Comparison of ENCODE assay signal across 21 mouse cellular contexts in genomic region chr15:88832536-88832935, GRCm38 (mm10). TPM values are rescaled to one million over a fixed set of nuclear protein-coding genes. Genes with fewer than 3 reads are reported as not detected.
DNase-seq lines count a peak whose midpoint lies in the region; ATAC-seq lines count a peak whose summit lies in the region.
"Had no signal": no experiment of that assay in that cellular context is flagged by ENCODE, and none has a peak within 500 bp of the region (broad histone marks: within the 10 kb centered on the region; RNA-seq: fewer than 3 reads in every experiment).

No protein-coding gene starts in this region.

- no peak for ATAC-seq in heart, embryonic 11.5 days (replicated peaks; ENCODE audit: insufficient number of reproducible peaks, low FRiP score, low TSS enrichment)
- no peak for ATAC-seq in liver, embryonic 11.5 days (replicated peaks; ENCODE audit: low FRiP score)
- ATAC-seq: CD4-positive, CD25-positive, alpha-beta regulatory T cell, adult 4 months; forebrain, embryonic 15.5 days; lung, postnatal 0 days had no signal

- peak overlapping the region; percentile 66 for H3K27ac ChIP-seq in heart, embryonic 10.5 days
- no peak overlapping the region for H3K27ac ChIP-seq in heart, embryonic 11.5 days (ENCODE audit: low read depth, low read length)
- H3K27ac ChIP-seq in liver, embryonic 11.5 days (ENCODE audit: low read depth, low read length) = no peak overlapping the region
- H3K27ac ChIP-seq: embryonic facial prominence, embryonic 10.5 days; forebrain, embryonic 15.5 days; hindbrain, embryonic 13.5 days; limb, embryonic 13.5 days; midbrain, embryonic 10.5 days; neural tube, embryonic 15.5 days; stomach, embryonic 15.5 days had no signal

- WGBS in heart, embryonic 10.5 days = 82% methylated on average over 9 of the region's 9 CpGs
- 73% methylated on average over 9 of the region's 9 CpGs for WGBS in heart, embryonic 11.5 days (ENCODE audit: insufficient replicate concordance)
- WGBS in liver, embryonic 11.5 days = 73% methylated on average over 9 of the region's 9 CpGs

- no peaks in the 10 kb centered on the region for H3K36me3 ChIP-seq in heart, embryonic 10.5 days
- no peaks in the 10 kb centered on the region for H3K36me3 ChIP-seq in heart, embryonic 11.5 days (ENCODE audit: control insufficient read depth, insufficient read depth, low read length)
- H3K36me3 ChIP-seq in liver, embryonic 11.5 days (ENCODE audit: control insufficient read depth, insufficient read depth, low read length) = no peaks in the 10 kb centered on the region
- H3K36me3 ChIP-seq: forebrain, embryonic 15.5 days; hindbrain, embryonic 13.5 days; limb, embryonic 13.5 days; midbrain, embryonic 10.5 days; neural tube, embryonic 15.5 days; stomach, embryonic 15.5 days had no signal

- H3K9ac ChIP-seq in heart, embryonic 11.5 days (ENCODE audit: low read depth, low read length) = no peak overlapping the region
- H3K9ac ChIP-seq in liver, embryonic 11.5 days (ENCODE audit: low read depth, low read length) = 0 out of 2 replicates have a peak overlapping the region, but pooled peaks have one; percentile 8
- H3K9ac ChIP-seq: forebrain, embryonic 15.5 days; hindbrain, embryonic 13.5 days; limb, embryonic 13.5 days; neural tube, embryonic 15.5 days; stomach, embryonic 15.5 days had no signal

- peaks cover 67% of the 10 kb centered on the region for H3K4me1 ChIP-seq in heart, embryonic 10.5 days
- peaks cover 32% of the 10 kb centered on the region for H3K4me1 ChIP-seq in heart, embryonic 11.5 days (ENCODE audit: control insufficient read depth, insufficient read depth, low read length)
- peaks cover under 1% of the 10 kb centered on the region for H3K4me1 ChIP-seq in liver, embryonic 11.5 days (replicated peaks; ENCODE audit: control insufficient read depth, insufficient read depth, low read length)

- no peaks in the 10 kb centered on the region for H3K9me3 ChIP-seq in heart, embryonic 10.5 days
- no peaks in the 10 kb centered on the region for H3K9me3 ChIP-seq in heart, embryonic 11.5 days (replicated peaks; ENCODE audit: control insufficient read depth, low read length)
- H3K9me3 ChIP-seq in liver, embryonic 11.5 days (ENCODE audit: control insufficient read depth, low read length) = no peaks in the 10 kb centered on the region
- H3K9me3 ChIP-seq: embryonic facial prominence, embryonic 10.5 days; forebrain, embryonic 15.5 days; hindbrain, embryonic 13.5 days; limb, embryonic 13.5 days; midbrain, embryonic 10.5 days; neural tube, embryonic 15.5 days; stomach, embryonic 15.5 days had no signal

- H3K27me3 ChIP-seq in heart, embryonic 10.5 days (ENCODE audit: insufficient read depth, poor library complexity, severe bottlenecking) = no peaks in the 10 kb centered on the region
- H3K27me3 ChIP-seq in heart, embryonic 11.5 days (ENCODE audit: control insufficient read depth, insufficient read depth, low read length) = no peaks in the 10 kb centered on the region
- H3K27me3 ChIP-seq in liver, embryonic 11.5 days (replicated peaks; ENCODE audit: control insufficient read depth, insufficient read depth, low read length) = no peaks in the 10 kb centered on the region
- H3K27me3 ChIP-seq: forebrain, embryonic 15.5 days; hindbrain, embryonic 13.5 days; limb, embryonic 13.5 days; neural tube, embryonic 15.5 days; stomach, embryonic 15.5 days had no signal

- DNase-seq in heart, embryonic 10.5 days (ENCODE audit: low spot score) = no peak
- DNase-seq in kidney, adult 11 months = peak; percentile 70
- no peak for DNase-seq in kidney, postnatal 10 days
- DNase-seq in liver, embryonic 11.5 days (ENCODE audit: low spot score) = no peak
- no peak for DNase-seq in liver
- DNase-seq in lung, postnatal 14 days = no peak
- DNase-seq: adrenal gland, postnatal 14 days; cerebellum, adult 9-10 months; heart, postnatal 36 days; layer of hippocampus, adult 9-11 months; thymus, postnatal 4 days had no signal

- H3K4me3 ChIP-seq in heart, embryonic 10.5 days = no peak overlapping the region
- H3K4me3 ChIP-seq in heart, embryonic 11.5 days (ENCODE audit: low read depth, low read length) = no peak overlapping the region
- no peak overlapping the region for H3K4me3 ChIP-seq in liver, embryonic 11.5 days (ENCODE audit: low read depth, low read length)
- H3K4me3 ChIP-seq: embryonic facial prominence, embryonic 10.5 days; forebrain, embryonic 15.5 days; hindbrain, embryonic 13.5 days; limb, embryonic 13.5 days; midbrain, embryonic 10.5 days; neural tube, embryonic 15.5 days; stomach, embryonic 15.5 days had no signal

- H3K4me2 ChIP-seq in heart, embryonic 11.5 days = no peak overlapping the region
- no peak overlapping the region for H3K4me2 ChIP-seq in liver, embryonic 11.5 days
- H3K4me2 ChIP-seq: forebrain, embryonic 15.5 days; hindbrain, embryonic 13.5 days; limb, embryonic 13.5 days; neural tube, embryonic 15.5 days; stomach, embryonic 15.5 days had no signal

RNA-seq across cellular contexts. Expression of gene Creld2, which starts 13.1 kb away (rescaled TPM):
- polyA plus RNA-seq in heart, embryonic 10.5 days (2016; fragmentation: Nextera tagmentation; extraction: Ambion mirVana) = 98.6 and 126 TPM in 2 replicates
- polyA plus RNA-seq in heart, embryonic 11.5 days (2014; fragmentation: Nextera tagmentation; extraction: Ambion mirVana) = 71.7 and 83.6 TPM in 2 replicates
- polyA plus RNA-seq in liver, embryonic 11.5 days (2014; fragmentation: Nextera tagmentation; extraction: Ambion mirVana) = 107 and 109 TPM in 2 replicates

RNA-seq across cellular contexts. Expression of gene Alg12, which starts 13.4 kb away (rescaled TPM):
- polyA plus RNA-seq in heart, embryonic 10.5 days (2016; fragmentation: Nextera tagmentation; extraction: Ambion mirVana) = 14.6 and 15.2 TPM in 2 replicates
- 11.6 and 12.5 TPM in 2 replicates for polyA plus RNA-seq in heart, embryonic 11.5 days (2014; fragmentation: Nextera tagmentation; extraction: Ambion mirVana)
- 13.9 and 14.2 TPM in 2 replicates for polyA plus RNA-seq in liver, embryonic 11.5 days (2014; fragmentation: Nextera tagmentation; extraction: Ambion mirVana)

RNA-seq across cellular contexts. Expression of gene Pim3, which starts 29.4 kb away (rescaled TPM):
- 68.1 and 73.7 TPM in 2 replicates for polyA plus RNA-seq in heart, embryonic 10.5 days (2016; fragmentation: Nextera tagmentation; extraction: Ambion mirVana)
- polyA plus RNA-seq in heart, embryonic 11.5 days (2014; fragmentation: Nextera tagmentation; extraction: Ambion mirVana) = 43.7 and 50.1 TPM in 2 replicates
- 34.0 and 35.9 TPM in 2 replicates for polyA plus RNA-seq in liver, embryonic 11.5 days (2014; fragmentation: Nextera tagmentation; extraction: Ambion mirVana)
